Mouse (Mus musculus) cerebellum, postnatal 14 days (tissue): ENCODE measurements at regions not wholly inside any gene's neighbourhood (a gene's known extent, or its start where the extent isn't known, plus 50 kb on each side); places are given as distances from the start of the nearest gene placed in this dataset.
A peak's percentile ranks its signal among the peaks of the same experiment; 100 is the strongest.
"Not testable (repeated sequence)": the region's sequence is repeated elsewhere in the genome, so short reads cannot be mapped to it uniquely, and the experiment has no call there.

ENCODE experiments used
- DNase-seq, 2 experiments: peaks; one replicate each; pipeline ENCODE4 v3.0.0; 2021; ENCODE audit warnings: mixed read lengths in 2 of 2

DNA sequence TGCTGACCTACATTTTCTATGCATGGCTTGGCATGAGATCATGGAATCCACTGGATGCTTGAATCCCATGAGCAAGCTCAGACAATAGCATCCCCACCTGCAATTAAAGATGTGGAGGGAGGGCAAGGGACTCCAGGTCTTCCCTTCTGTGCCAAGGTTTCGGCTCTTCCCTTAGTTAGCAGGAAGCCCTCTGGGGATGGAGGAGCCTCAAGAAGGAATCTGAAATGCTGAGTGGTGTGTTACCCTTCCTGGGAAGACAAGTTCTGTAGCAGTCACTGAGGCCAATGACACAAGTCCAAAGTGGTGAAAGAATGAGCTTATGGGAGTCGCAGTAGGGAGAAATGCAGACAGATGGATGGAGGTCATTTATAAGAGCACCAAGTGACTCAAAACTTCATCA lies 125.4 kb upstream of the Dapk1 start:
- DNase-seq: no peak

DNA sequence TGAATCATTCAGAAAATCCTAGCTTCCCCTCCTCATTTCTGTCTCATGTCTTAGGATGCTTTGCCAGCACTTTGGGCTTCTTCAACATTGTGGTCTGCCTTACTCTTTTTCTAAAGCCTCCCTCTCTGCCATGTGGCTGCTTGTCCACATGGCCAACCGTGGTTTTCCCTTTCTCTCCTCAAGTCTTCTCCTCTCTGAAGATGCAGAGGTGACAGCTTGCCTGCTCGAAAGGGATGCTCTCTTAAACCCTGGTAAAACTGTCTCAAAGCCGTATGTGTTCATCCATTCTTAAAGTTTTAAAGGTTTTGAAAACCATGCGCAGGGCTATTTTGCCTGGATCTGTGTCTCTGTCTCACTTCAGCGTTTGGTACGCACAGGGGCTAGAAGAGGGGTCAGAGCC lies 123.4 kb upstream of the Dapk1 start:
- no peak for DNase-seq

DNA sequence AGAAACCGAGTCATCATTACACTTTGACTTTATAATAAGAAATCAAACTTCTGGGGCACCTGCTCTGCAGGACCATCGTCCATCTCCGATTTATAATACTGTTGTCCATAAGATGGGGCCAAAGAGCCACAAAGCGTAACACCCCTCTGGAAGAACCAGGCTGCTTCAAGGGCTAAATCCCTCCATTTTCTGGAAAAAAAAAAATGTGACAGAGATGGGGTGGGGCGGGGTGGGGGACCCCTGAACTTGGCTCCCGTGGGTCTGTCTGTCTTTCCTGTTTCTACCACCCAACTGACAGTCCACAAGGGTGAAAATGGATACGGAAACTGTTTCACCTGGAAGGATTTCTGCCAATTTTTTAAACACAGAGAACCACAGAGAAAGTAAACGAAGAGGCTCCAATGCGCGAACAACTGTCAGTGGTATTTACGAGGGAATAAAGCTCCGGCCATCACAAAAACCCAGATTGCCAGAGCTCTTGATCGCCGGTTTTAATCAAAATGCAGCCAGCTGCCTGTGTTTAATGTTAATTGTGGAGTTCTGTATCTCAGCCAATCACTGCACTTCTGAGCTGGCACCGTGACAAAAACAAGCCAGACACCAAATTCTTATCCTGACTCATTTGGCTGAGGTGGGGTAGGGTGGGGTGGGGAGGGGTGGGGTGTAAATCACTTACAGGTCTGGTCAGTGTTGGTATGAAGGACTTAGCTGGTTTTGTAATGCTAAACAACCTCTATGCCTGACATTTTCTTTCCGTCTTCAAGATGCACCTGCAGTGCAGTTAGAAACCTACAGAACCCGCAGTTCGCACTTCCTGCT lies 122.5 kb upstream of the Dapk1 start:
- peak; percentile 65 to 71 for DNase-seq

DNA sequence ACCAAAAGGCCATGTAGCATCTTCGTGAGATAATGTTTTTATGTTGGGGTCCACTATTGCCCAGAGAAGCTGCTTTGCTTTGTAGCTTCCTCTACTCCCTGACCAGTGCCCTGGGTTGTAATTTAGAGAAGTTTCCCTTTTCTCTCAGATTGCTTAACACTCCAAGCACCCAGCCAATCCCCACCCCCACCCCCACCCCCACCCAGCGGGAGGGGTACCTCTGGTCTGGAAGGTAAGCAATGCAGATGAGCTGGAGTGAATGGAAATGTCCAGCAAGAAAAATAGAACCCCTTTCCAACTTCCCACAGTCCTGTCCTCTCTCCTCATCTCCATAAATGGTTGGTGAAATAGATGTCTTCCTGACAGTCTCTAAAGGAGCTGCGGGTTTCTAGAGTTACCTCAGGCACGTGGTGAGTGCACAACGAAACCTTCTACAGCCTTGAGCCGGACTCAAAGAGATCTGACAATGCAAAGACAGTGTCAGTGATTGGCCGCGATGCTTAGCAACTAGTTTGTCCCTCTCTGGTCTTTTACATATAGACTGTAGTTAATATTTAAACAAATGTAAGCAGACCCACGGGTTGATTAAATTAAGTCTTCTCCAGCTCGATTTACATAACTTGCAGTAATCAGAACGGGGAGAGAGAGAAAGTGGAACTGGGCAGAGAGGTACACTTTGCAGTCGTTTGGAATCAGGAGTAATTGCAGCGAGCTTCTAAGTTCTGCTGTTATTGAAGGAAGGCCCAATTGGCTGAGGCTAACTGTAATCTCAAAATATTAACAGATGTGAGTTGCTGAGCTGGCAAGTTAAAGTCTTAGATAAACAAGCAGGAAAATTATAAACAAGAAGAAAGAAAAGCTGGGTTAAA lies 121.7 kb upstream of the Dapk1 start:
- DNase-seq: no peak

DNA sequence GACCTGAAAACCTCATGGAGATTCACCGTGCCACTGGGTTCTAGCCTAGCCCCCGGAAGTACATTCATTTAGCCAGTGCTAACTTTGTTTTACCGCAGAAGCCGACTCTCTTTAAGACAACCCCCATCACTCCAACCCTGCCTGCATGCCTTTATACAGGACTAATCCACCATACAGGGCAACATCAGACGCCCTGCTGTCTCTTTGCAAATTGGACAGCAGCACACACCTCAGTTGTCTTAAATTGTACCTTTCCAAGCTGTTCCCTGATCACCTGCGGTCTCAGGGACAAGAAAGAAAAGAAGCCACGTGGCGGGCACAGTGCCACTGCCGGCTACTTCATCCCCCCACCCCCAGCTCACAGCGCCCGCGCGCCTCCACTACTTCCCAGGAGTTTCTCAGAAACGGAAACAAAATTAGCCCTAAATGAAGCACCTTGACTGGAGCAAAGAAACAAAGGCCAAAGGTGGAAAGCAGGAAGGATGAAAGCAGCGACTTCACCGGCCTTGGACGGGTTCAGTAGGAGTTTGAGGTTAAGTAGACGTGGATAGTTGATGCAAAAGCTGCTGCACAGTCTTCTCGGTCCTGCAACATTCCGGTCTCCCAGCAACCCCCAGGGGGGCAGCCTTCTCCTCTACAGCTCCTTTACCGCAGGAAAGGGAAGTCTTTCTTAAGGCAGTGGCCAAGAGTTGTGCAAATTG lies 120.9 kb upstream of the Dapk1 start:
- peak in 1 of 2 experiments; percentile 28 for DNase-seq

DNA sequence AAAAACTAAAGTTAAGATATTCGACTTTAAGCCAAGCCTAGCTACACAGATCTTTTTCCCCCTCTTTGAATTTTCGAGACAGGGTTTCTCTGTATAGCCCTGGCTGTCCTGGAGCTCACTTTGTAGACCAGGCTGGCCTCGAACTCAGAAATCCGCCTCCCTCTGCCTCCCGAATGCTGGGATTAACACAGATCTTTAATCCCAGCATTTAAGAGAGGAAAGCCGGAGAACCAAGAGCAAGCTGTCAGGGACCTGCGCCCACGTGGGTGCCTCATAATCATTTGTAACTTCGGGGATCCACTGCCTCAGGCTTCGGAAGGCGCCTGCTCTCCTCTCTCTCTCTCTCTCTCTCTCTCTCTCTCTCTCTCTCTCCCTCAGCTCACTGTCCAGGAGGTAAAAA lies 120.3 kb upstream of the Dapk1 start:
- not testable (repeated sequence) for DNase-seq

DNA sequence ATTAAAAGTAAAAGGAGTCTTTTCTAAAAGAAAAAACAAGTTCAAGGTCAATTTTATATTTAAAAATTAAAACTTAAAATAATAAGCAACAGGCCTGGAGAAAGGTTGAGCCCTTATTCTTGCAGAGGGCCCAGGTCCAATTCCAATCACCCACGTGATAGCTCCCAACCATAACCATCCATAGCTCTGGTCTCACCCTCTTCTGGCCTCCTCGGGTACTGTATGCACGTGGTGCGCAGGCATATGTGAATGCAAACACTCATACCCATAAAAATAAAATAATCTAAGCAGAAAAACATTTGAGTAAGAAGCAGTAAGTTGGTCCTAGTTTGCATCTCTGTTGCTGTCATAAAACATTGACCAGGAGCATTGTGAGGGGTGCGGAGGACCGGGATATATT lies 119.8 kb upstream of the Dapk1 start:
- DNase-seq: no peak

DNA sequence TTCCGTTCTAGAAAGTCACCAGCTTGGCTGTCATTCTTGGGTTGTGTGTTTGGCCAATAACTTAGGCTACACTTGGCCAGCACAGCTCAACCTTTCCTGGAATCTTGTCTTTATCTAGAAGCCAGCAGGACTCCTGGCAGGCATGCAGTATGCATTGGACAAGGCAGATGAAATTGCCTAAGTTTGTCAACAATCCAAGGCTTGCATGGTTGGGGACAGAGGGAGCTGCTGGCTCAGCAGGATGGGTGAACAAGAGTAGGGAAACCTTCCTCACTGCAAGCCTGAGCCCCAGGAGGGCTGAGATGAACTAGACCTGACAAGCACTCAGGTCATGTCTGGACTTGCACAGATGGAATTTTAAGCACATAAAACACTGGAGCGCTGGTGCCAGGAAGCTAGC lies 115.6 kb upstream of the Dapk1 start:
- peak; percentile 69 to 77 for DNase-seq

DNA sequence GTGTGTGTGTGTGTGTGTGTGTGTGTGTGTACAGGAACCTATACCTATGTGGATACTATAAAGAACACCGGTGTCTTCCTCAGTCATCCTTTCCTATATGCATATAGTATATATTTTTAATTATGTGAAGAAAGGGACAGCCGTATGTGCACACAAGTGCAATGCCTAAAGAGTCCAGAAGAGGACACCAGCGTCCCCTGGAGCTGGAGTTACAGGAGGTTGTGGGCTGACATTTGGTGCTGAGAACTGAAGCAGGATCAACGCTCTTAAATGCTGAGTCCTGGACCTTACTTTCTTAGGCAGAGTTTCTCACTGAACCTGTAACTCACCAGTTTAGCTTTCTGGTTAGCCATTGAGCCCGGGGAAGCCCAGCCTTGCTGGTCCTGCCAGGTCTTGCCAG lies 114.9 kb upstream of the Dapk1 start:
- DNase-seq: no peak

DNA sequence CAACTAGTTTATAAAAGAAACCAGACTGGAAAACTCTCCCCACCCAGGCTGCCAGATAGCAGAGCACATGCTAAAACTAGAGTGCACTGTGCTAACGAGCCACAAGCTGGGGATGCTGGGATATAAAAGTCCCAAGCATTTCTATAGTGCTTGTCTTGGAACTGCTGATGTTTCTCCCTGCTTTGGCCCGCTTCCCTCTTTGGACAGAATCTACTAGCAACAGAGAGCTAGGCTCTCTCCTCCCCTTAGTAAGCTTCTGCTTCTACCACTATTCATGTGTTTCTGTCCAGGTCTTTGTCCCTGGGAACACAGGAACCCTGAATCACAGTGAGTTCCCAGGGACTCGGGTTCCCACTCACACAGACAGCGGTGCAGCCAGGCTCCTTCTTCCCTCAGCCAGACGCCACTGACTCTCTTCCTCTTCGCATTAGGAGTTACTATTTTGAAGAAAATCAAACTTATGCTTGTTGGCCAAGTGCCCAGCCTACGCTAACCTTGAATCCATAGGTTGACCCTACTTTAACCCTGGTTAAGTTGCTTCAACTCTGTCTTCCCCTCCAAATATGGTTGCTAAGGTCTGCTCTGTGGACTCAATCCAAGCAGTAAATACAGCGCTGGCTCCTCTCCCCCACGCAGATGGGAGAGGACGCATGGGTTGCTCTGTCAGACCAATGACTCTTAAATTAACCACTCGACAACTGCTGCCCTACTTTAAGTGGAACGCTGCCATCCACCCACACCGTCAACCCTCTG lies 113.4 kb upstream of the Dapk1 start:
- DNase-seq: peak; percentile 73 to 74

DNA sequence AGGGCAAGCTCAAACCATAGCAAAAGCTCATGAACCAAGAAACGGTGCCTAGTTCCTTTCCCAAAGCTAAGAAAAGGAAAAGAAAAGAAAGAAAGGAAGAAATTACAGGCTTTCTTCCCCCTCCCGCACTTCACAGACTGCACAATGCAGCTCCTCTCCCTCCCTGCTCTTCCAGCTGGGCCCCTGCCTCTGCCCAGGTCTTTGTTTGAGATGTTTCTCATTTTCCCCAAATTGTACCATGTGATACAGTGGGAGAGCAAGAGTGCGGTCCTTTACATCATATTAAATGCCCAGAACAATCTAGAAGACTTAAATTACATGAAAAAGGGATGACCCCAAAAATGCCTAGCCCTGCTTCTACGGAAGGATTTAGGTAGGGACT lies 112.9 kb upstream of the Dapk1 start:
- DNase-seq: no peak

DNA sequence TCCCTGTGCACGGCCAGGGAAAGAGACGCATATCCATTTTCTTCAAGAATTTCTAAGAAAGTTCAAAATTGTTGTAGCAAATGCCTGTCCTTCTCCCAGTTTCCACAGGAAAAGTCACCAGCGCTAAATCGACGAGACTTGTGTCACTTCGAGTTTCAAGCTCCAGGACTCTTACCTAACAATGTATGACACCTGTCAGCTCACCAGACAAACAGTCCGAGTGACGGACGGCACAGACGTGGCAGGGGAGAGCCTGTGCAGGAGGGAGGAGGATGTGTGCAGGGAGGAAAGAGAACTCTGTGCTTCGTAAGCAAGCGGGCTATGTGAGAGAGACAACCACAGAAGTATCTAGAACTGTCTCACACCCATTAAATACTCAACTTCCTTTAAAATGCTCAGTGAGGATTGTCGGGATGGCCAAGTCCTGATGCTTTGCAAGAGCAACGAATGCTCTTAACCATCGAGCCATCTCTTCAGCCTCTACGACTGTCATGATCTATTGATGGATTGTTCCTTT lies 109.7 kb upstream of the Dapk1 start:
- DNase-seq: no peak

DNA sequence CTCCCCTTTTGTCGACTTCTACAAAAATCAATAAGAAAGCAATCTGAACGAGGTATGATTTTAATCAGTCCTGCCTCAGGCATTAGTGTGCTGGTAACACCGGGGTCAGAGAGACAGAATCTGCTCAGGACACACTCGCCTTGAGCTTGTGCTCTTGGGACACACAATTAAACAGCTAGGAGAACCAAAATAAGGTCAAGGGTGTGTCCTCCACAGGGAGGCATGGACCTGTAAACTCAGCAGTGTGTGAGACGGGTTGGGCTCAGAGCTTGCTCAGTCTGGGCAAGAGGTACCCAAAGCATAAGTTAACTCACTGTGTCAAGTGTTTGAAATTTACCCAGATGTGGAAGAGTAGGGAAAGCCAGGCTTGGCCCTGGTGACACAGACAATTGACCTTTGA lies 107.9 kb upstream of the Dapk1 start:
- DNase-seq: no peak

DNA sequence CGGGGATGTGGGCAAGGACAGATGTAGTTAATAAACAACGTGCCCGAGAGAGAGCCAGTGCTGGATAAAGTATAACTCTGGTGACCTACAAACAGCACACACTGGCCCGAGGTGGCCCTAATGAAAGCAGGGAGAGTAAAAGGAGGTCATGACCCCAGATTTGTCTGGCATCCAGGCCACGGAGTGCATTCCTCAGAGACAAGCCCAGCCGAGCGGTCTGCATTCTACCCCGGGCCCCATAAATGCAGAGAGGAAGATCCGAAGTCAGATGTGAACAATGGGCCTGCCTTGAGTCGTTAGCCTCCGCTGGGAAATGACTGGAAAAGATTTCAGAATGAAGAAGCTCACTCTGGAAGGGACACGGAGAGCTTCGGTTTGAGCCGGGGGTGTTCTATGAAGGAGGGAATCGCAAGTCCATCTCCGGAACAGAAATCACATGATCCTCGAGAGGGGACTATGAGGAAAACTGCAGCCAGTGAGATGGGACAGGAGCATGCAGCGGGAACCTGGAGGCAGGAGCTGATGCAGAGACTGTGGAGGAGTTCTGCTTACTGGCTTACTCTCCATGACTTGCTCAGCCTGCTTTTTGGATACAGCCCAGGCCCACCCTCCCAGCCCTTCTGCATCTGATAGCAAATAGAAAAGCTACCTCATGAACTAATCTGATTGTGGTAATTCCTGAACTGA lies 103.9 kb upstream of the Dapk1 start:
- DNase-seq: no peak

DNA sequence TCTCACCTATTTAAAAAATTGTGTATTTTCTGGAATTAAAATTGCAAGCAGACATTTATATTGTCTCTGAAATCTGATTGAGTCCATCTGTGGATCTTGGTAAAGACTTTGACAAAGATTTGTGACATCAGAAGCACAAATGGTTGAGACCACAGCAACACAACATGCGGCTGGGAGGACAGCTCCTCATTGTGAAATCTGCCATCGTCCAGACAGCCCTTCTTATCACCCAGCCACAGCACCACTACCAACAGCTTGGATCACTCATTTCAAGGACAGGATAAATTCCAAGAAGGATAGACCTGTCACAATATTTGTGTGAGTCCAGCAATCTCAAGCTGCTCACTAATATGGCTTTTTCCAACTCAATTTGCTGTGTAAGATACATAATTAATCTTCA lies 97.6 kb upstream of the Dapk1 start:
- no peak for DNase-seq

DNA sequence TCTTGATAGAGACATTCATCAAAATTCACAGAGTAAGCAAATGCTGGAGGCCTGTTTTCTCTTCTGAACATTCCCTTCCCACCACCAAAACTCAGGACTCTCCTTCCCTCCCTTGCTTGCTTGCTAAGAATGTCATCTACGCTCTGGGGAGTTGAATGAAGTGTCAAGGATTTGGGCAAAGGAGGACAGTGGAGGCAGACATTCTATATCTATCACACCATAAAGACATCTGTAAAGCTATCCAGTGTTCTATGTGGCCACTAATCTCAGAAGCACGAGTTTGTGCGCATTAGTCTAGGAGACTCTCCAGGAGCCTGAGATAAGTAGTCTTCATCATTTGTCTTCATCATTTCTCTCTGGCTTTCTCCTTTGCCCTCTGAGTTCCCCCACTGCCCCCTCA lies 94.1 kb upstream of the Dapk1 start:
- DNase-seq: no peak

DNA sequence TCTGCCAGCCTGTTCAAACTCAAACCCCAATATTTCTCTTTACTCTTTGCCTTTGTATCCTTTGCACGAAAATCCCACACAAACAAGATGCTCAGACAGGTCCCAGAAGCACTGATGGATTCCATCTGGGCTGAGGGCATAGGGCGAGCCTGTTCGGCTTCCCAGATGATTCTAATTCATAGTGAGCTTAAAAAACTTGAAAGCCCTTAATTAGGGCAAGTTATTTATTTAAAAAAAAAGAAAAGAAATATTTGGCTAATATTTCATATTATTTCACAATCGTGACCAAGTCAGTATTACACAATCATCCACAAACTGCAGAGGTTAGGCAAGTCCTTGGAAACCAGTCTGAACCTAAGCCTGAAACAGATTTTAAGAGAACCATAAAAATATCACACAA lies 93.7 kb upstream of the Dapk1 start:
- DNase-seq: no peak

DNA sequence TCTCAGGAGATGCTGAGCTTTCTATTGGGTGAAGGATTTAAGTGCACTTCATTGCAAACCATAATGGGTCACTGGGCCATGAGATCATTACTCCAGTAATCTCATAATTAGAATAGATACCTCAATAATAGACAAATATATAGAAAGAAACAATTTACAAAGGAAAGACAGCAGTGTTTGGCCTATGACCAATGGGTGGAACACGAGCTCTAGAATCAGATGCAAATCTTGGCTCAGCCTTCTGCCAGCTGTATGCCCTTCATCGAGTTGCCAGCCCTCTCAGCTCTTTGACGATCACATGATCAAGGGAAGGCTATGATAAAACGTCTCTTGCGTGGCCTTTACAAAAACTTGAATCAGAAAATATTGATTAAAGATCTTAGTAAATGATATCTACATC lies 92.9 kb upstream of the Dapk1 start:
- DNase-seq: no peak

DNA sequence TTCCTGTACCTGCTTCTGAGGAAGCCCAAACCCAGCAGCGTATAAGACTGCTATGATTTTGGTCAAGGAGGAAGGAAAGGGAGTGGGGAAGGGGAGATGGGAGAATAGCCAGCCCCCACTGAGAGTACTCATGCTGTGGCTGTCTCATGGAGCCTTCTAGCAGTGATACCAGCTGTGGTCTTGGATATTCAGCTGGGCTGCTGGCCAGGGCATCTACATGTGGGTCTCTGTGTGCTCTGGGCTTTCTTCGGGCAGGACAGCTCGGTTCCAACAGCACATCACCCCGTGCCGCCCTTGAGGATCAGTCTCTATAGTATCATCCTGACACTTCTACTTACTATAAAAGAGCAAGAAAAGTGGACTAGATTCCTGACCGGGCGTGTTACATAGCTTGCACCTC lies 90.6 kb upstream of the Dapk1 start:
- peak in 1 of 2 experiments; percentile 37 for DNase-seq

DNA sequence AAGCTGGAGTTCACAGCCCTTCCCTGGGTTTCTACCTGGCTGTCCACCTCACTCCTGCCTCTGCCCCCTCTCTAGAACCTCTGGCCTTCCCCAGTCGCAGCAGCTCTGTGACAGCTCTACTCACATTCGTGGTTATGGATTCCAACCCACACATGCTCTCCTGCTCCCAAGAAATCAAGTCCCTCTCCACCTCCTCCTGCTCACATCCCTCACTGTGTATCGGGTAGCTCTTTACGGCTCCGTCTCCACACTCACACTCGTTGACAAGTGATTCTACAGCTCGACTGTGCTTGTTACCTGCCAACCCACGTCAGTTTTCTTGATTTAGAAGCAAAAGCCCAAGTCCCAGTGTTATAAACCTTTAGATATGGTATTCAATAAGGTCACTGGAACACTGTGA lies 90.1 kb upstream of the Dapk1 start:
- DNase-seq: no peak

DNA sequence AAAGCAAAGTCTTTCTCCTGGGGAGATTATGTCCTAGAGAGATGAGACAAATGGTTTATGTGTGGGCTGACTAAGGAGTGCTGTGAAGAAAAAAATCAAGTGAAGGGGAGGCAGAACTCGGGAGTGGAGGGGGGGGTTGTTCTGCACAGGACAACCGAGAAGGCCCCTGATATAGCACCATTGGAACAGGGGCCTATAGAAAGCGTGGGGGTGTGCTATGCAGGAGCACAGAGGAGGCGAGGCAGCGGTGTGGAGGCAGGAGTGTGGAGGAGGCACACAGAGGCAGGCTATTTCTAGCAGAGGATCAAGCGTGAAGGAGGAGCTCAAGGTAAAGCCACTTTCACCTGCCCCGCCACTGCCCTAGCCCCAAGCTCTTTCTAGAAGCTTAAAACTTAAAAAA lies 88.0 kb upstream of the Dapk1 start:
- DNase-seq: no peak

DNA sequence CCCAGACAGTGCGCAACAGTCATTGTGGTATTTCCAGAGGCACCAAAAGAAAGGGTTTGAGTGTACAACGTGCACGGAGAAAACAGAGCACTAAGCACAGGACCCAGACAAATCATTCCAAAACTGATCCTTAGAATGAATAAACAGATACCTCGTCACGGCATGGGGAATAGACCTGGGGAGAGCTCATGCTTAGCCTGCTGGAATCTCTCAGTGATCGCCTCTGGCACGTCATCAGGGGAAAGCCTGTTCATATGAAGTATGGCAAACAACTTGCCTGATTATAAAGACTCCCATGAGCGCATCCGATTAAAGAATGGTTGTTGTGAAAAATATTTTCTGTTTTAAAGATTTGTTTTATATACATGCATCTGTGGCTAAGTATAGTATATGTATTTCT lies 86.9 kb upstream of the Dapk1 start:
- DNase-seq: no peak
